Mouse (Mus musculus): ENCODE data around the gene Gm5286. TPM values are rescaled to one million over a fixed set of nuclear protein-coding genes. Genes with fewer than 3 reads are reported as not detected.

Gm5286 gene
- polyA plus RNA-seq (2017; shearing (Covaris generic)): not detected

GRCm38 (mm10) chr3:94196414-94196813 is at the start of gene Gm5286:
Gene Gm5286 (plus strand): TSS chr3:94196714.

GRCm38 (mm10) chr3:94178093-94178492 is 18.4 kb upstream of the Gm5286 start, which contains the start of gene Gm10696:
Gene Gm10696 (minus strand): TSS chr3:94178193.

Other genes starting within 250 kb of the Gm5286 start
- gene Tdpoz5, start 235.4 kb upstream of the Gm5286 start, polyA plus RNA-seq (2017; shearing (Covaris generic)): not detected
- not detected for gene Gm9125, start 141.8 kb upstream of the Gm5286 start, polyA plus RNA-seq (2017; shearing (Covaris generic))
- not detected for gene Gm10697, start 124.1 kb upstream of the Gm5286 start, polyA plus RNA-seq (2017; shearing (Covaris generic))
- gene Gm10696, start 18.5 kb upstream of the Gm5286 start, polyA plus RNA-seq (2017; shearing (Covaris generic)): not detected
- not detected for gene Gm4778, start 67.3 kb downstream of the Gm5286 start, polyA plus RNA-seq (2017; shearing (Covaris generic))
- gene Them4, start 113.4 kb downstream of the Gm5286 start, polyA plus RNA-seq (2017; shearing (Covaris generic)): 9.0 TPM
- not detected for gene Them5, start 145.4 kb downstream of the Gm5286 start, polyA plus RNA-seq (2017; shearing (Covaris generic))
- 0.23 TPM for gene C2cd4d, start 165.7 kb downstream of the Gm5286 start, polyA plus RNA-seq (2017; shearing (Covaris generic))
- 6.5 TPM for gene Rorc, start 176.1 kb downstream of the Gm5286 start, polyA plus RNA-seq (2017; shearing (Covaris generic))
- gene Lingo4, start 201.8 kb downstream of the Gm5286 start, polyA plus RNA-seq (2017; shearing (Covaris generic)): 0.10 TPM
- 9.2 TPM for gene Tdrkh, start 216.6 kb downstream of the Gm5286 start, polyA plus RNA-seq (2017; shearing (Covaris generic))
- 58.3 TPM for gene Mrpl9, start 246.6 kb downstream of the Gm5286 start, polyA plus RNA-seq (2017; shearing (Covaris generic))
- 0.96 TPM for gene Oaz3, start 247.2 kb downstream of the Gm5286 start, polyA plus RNA-seq (2017; shearing (Covaris generic))